ENCODE assay signal across 11 mouse cellular contexts in the genomic region with DNA sequence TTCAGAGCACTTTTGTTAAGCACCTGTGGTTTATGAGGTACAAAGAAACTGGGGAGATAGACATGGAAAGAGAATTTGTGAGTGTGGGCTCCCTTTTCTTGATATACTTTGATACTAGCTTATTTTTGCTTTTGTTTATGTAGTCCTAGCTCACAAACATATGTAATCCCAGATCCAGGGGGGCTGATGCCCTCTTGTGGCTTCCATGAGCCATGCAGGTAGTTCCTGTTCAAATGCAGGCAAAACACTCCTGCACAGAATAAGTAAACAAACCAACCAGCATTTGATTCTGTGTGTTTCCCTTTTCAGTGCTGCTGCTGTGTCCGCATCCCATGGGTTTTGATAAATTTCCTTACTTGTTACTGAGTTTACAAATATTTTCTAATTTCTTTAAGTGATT. TPM values are rescaled to one million over a fixed set of nuclear protein-coding genes. Genes with fewer than 3 reads are reported as not detected.
DNase-seq lines count a peak whose midpoint lies in the region; ATAC-seq and TF ChIP-seq lines count a peak whose summit lies in the region.
"Had no signal": no experiment of that assay in that cellular context is flagged by ENCODE, and none has a peak within 500 bp of the region (broad histone marks: within the 10 kb centered on the region; RNA-seq: fewer than 3 reads in every experiment).

No protein-coding gene starts in this region.

- H3K9me3 ChIP-seq in kidney, postnatal 0 days (replicated peaks; ENCODE audit: low read length) = no peaks in the 10 kb centered on the region
- no peaks in the 10 kb centered on the region for H3K9me3 ChIP-seq in kidney, embryonic 15.5 days (replicated peaks)
- no peaks in the 10 kb centered on the region for H3K9me3 ChIP-seq in limb, embryonic 14.5 days (ENCODE audit: control insufficient read depth, low read length)

- TF ChIP-seq POLR2A in limb, embryonic 14.5 days (IDR thresholded peaks at IDR 0.05; ENCODE audit: borderline replicate concordance, extremely low read depth, insufficient read depth, insufficient read length) = no peak

- 70% methylated on average over 1 of the region's 1 CpGs for WGBS in kidney, postnatal 0 days
- WGBS in kidney, embryonic 15.5 days = 81% methylated on average over 1 of the region's 1 CpGs
- WGBS in limb, embryonic 14.5 days = 79% methylated on average over 1 of the region's 1 CpGs

- no peaks in the 10 kb centered on the region for H3K27me3 ChIP-seq in kidney, postnatal 0 days (ENCODE audit: insufficient read depth, low read length)
- H3K27me3 ChIP-seq in kidney, embryonic 15.5 days = no peaks in the 10 kb centered on the region
- H3K27me3 ChIP-seq in limb, embryonic 14.5 days (ENCODE audit: control insufficient read depth, insufficient read depth, low read length) = no peaks in the 10 kb centered on the region

- no peak overlapping the region for H3K27ac ChIP-seq in kidney, postnatal 0 days
- H3K27ac ChIP-seq in kidney, embryonic 15.5 days = no peak overlapping the region
- no peak overlapping the region for H3K27ac ChIP-seq in limb, embryonic 14.5 days (replicated peaks; ENCODE audit: low read depth, low read length)

- H3K9ac ChIP-seq in kidney, postnatal 0 days (ENCODE audit: low read depth, low read length) = no peak overlapping the region
- H3K9ac ChIP-seq in kidney, embryonic 15.5 days = no peak overlapping the region
- H3K9ac ChIP-seq in limb, embryonic 14.5 days (ENCODE audit: low read depth, low read length, severe bottlenecking) = no peak overlapping the region

- DNase-seq in adrenal gland, postnatal 14 days = peak; percentile 41
- no peak for DNase-seq in adrenal gland, adult 18-20 months (ENCODE audit: low spot score in 2 of 2)
- peak; percentile 69 for DNase-seq in kidney, postnatal 0 days (ENCODE audit: low spot score)
- peak; percentile 75 for DNase-seq in brain, adult 2 months (ENCODE audit: low read depth, low spot score)
- DNase-seq in limb, embryonic 14.5 days (ENCODE audit: low spot score) = peak; percentile 37
- no peak for DNase-seq in urinary bladder, adult 2 months (ENCODE audit: low spot score)
- no peak for DNase-seq in layer of hippocampus, adult 8-10 months (ENCODE audit: low spot score in 2 of 2)
- DNase-seq: cerebellum, adult 9-11 months had no signal

- H3K4me3 ChIP-seq in kidney, postnatal 0 days (replicated peaks; ENCODE audit: low read depth, low read length) = no peak overlapping the region
- no peak overlapping the region for H3K4me3 ChIP-seq in kidney, embryonic 15.5 days (replicated peaks)
- no peak overlapping the region for H3K4me3 ChIP-seq in limb, embryonic 14.5 days (replicated peaks; ENCODE audit: low read length)
- H3K4me3 ChIP-seq: myocyte had no signal

- peaks cover 10% of the 10 kb centered on the region for H3K4me1 ChIP-seq in kidney, postnatal 0 days (replicated peaks; ENCODE audit: insufficient read depth, low read length)
- H3K4me1 ChIP-seq in kidney, embryonic 15.5 days = peaks cover 15% of the 10 kb centered on the region
- peaks cover 10% of the 10 kb centered on the region for H3K4me1 ChIP-seq in limb, embryonic 14.5 days (ENCODE audit: control insufficient read depth, insufficient read depth, low read length)

- ATAC-seq in kidney, postnatal 0 days (replicated peaks; ENCODE audit: low FRiP score, low read depth) = no peak
- no peak for ATAC-seq in kidney, embryonic 15.5 days (replicated peaks; ENCODE audit: low FRiP score)
- no peak for ATAC-seq in limb, embryonic 14.5 days (ENCODE audit: low FRiP score, low read depth)

- peaks cover 47% of the 10 kb centered on the region for H3K36me3 ChIP-seq in kidney, postnatal 0 days (ENCODE audit: insufficient read depth, low read length)
- H3K36me3 ChIP-seq in kidney, embryonic 15.5 days = peaks cover 70% of the 10 kb centered on the region
- H3K36me3 ChIP-seq in limb, embryonic 14.5 days (ENCODE audit: control insufficient read depth, insufficient read depth, low read length) = peaks cover 67% of the 10 kb centered on the region

- no peak overlapping the region for H3K4me2 ChIP-seq in kidney, postnatal 0 days (ENCODE audit: low read length)
- no peak overlapping the region for H3K4me2 ChIP-seq in kidney, embryonic 15.5 days
- no peak overlapping the region for H3K4me2 ChIP-seq in limb, embryonic 14.5 days (replicated peaks; ENCODE audit: low read depth, low read length, severe bottlenecking)

- peak; percentile 84 for TF ChIP-seq CTCF in kidney, postnatal 0 days (IDR thresholded peaks at IDR 0.05; ENCODE audit: low read depth)

RNA-seq across cellular contexts. Expression of a gene that starts 4.7 kb away (rescaled TPM):
- 9.9 and 10.8 TPM in 2 replicates for total RNA-seq in adrenal gland, postnatal 14 days (2021)
- total RNA-seq in adrenal gland, adult 18-20 months (2021) = 10 to 100 TPM; 11.9 to 12.8 TPM
- polyA plus RNA-seq in kidney, postnatal 0 days (2015; fragmentation: Nextera tagmentation; extraction: Ambion mirVana) = 7.1 and 9.1 TPM in 2 replicates
- 10.9 and 12.3 TPM in 2 replicates for polyA plus RNA-seq in kidney, embryonic 15.5 days (2015; fragmentation: Nextera tagmentation; extraction: Ambion mirVana)
- 13.5 and 14.5 TPM in 2 replicates for polyA plus RNA-seq in limb, embryonic 14.5 days (2012; rRNA removed)
- 12.3 and 13.4 TPM in 2 replicates for polyA plus RNA-seq in limb, embryonic 14.5 days (2014; fragmentation: Nextera tagmentation; extraction: Ambion mirVana)
- polyA plus RNA-seq in urinary bladder, adult 2 months (2012; rRNA removed) = 6.6 and 7.4 TPM in 2 replicates
- total RNA-seq in layer of hippocampus, adult 8-10 months (2022) = 10 to 100 TPM; 14.3 to 15.1 (median 14.7) TPM

RNA-seq across cellular contexts. Expression of a gene that starts 18.8 kb away (rescaled TPM):
- 0.26 TPM in 1 of 2 replicates, not detected in the other for total RNA-seq in adrenal gland, postnatal 14 days (2021)
- total RNA-seq in adrenal gland, adult 18-20 months (2021) = not detected
- polyA plus RNA-seq in kidney, postnatal 0 days (2015; fragmentation: Nextera tagmentation; extraction: Ambion mirVana) = not detected in 2 replicates
- 0.12 and 0.14 TPM in 2 replicates for polyA plus RNA-seq in kidney, embryonic 15.5 days (2015; fragmentation: Nextera tagmentation; extraction: Ambion mirVana)
- polyA plus RNA-seq in limb, embryonic 14.5 days (2012; rRNA removed) = 0.21 and 0.36 TPM in 2 replicates
- not detected in 2 replicates for polyA plus RNA-seq in limb, embryonic 14.5 days (2014; fragmentation: Nextera tagmentation; extraction: Ambion mirVana)
- polyA plus RNA-seq in urinary bladder, adult 2 months (2012; rRNA removed) = not detected in 2 replicates
- total RNA-seq in layer of hippocampus, adult 8-10 months (2022) = 10 to 100 TPM; 62.7 to 69.9 (median 64.8) TPM
- total RNA-seq: heart, adult 18-20 months had no signal
- polyA plus RNA-seq: myocyte had no signal

RNA-seq across cellular contexts. Expression of a gene that starts 35.8 kb away (rescaled TPM):
- total RNA-seq in adrenal gland, postnatal 14 days (2021) = 11.5 and 16.0 TPM in 2 replicates
- 10 to 100 TPM in 1 of 2 experiments, 1 to 10 TPM in 1; 6.9 to 11.5 TPM for total RNA-seq in adrenal gland, adult 18-20 months (2021)
- 10.1 TPM in 2 replicates for polyA plus RNA-seq in kidney, postnatal 0 days (2015; fragmentation: Nextera tagmentation; extraction: Ambion mirVana)
- polyA plus RNA-seq in kidney, embryonic 15.5 days (2015; fragmentation: Nextera tagmentation; extraction: Ambion mirVana) = 14.9 and 15.3 TPM in 2 replicates
- polyA plus RNA-seq in limb, embryonic 14.5 days (2012; rRNA removed) = 1.1 and 1.4 TPM in 2 replicates
- 3.9 and 4.1 TPM in 2 replicates for polyA plus RNA-seq in limb, embryonic 14.5 days (2014; fragmentation: Nextera tagmentation; extraction: Ambion mirVana)
- 0.95 and 2.0 TPM in 2 replicates for polyA plus RNA-seq in urinary bladder, adult 2 months (2012; rRNA removed)
- 100 to 1,000 TPM; 118 to 142 (median 128) TPM for total RNA-seq in layer of hippocampus, adult 8-10 months (2022)

Comparison
In these comparisons a context has a peak if more than half of its experiments do, and no peak if none do; other contexts are left out.
1. DNase-seq: peak in adrenal gland, postnatal 14 days (single experiment), kidney, postnatal 0 days (single experiment), brain, adult 2 months (single experiment) and limb, embryonic 14.5 days (single experiment); none in adrenal gland, adult 18-20 months (0 of 2), urinary bladder, adult 2 months (single experiment) and layer of hippocampus, adult 8-10 months (0 of 2).